Mouse (Mus musculus) erythroblast, adult 5-6 weeks (primary cell): ENCODE data around the gene Pald1. TPM values are rescaled to one million over a fixed set of nuclear protein-coding genes. Genes with fewer than 3 reads are reported as not detected.

ENCODE experiments used
- ATAC-seq: replicated peaks from 2 replicates; pipeline ENCODE4 v1.8.0; 2016; ENCODE audit warnings: moderate number of reproducible peaks, mild to moderate bottlenecking, moderate TSS enrichment, inconsistent platforms; ENCODE audit not compliant: poor library complexity, low FRiP score, severe bottlenecking
- total RNA-seq, 2 experiments: library from RNA; stranded (forward) in 1 of 2; stranded (reverse) in 1 of 2; fragments of 150-400 nt in 1 of 2; fragments of 200-764, 138-1000 nt in 1 of 2; gene quantifications; 2 replicates each; pipeline versions ENCODE4 v1.2.3 to v1.2.4; 2015 to 2017; ENCODE audit warnings: low replicate concordance in 2 of 2

Pald1 gene
- total RNA-seq, 2 experiments from 2014 or later = not detected

DNA sequence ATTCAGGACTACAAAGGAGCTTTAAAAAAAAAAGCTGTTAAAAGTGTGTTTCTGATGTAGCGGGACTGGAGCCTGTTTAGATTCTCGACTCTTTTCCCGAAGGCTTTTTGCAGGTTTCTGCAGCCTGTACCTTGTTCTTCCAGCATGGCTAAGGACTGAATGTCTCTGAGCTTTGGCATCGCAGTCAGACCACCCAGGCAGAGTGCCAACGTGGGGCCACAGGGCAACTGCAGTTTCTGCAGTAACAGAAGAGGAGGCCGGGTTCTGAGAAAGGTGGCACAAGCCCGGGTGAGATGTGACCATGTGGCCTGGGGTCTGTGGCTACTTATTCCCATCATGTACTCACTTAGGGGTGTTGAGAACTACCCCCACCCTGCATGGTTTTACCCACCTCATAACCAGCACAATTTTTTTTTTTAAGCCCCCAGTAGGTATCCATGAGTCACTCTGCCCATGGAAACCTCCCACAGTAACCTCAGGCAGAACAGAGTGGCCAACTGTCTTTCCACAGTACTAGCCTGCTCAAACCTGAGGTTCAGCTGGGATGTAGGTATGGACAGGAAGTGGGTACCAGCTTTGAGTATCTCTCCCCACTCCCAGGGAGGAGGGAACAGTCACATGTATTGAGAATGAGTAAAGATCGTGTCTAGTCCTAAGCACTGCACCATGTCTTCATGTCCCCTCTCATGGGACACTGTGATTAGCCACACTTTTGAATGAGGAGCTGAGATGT lies 86.5 kb downstream of the Pald1 start:
- no peak for ATAC-seq

- no peak for ATAC-seq
Measured at GRCm38 (mm10) chr10:61294242-61294641, 89.1 kb downstream of the Pald1 start.

- ATAC-seq = no peak
Measured at GRCm38 (mm10) chr10:61290479-61290878, 92.9 kb downstream of the Pald1 start.

DNA sequence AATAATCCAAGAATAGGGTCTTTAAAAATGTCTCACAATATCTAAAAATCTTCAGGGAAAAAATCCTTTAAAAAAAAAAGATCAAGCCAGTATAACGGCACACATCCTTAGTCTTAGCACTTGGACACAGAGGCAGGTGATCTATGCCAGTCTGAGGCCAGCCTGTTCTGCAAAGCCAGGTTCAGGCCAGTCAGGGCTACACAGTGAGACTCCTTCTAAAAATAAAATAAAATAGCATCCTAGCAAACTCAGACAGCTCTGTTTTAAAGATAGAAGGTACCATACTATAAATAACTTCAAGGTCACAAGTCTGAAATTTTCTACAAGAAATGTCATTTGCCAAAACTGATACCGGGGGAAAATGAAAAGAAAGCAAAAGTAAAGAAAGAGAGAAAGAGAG lies 93.3 kb downstream of the Pald1 start:
- ATAC-seq = no peak

DNA sequence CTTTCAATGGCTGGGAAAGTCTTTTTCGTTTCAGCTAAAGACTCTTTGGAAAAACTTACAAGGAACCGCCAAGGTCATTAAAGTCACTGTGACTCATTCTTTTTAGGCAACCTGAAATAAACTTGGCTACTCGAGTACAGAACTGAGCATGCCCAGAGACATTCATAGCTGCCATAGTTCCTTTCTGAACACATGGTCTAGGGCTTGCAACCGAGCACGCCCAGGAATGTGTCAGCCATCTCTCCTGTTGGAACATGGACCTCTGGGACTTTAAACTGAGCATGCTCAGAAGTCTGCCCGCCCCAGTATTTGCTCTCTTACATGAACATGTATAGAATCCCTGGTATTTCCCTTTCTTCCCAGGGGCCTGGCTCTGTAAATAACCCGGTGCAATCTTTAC lies 97.1 kb downstream of the Pald1 start:
- ATAC-seq = no peak

GRCm38 (mm10) chr10:61285271-61285670 lies 98.1 kb downstream of the Pald1 start:
- ATAC-seq = no peak

- no peak for ATAC-seq
Measured at GRCm38 (mm10) chr10:61284309-61284708, 99.0 kb downstream of the Pald1 start.

DNA sequence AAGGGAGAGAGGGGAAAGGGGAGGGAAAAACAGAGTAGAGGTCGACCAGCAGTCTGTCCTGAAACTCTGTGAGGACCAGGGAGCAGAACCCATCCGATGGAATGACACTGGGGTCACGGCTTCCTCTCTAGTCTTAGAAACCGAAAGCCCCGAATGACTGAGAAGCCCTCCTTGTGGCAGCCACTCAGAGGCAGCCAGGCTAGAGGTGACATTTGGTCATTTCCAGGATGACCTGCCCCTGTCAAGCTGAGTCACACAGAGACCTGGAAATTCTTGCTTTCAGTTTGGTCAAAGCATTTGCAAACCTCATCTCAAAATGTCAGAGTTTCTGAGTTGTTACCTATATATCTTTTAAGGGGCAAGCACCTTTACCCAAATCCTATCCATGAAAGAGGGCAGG lies 102.2 kb downstream of the Pald1 start:
- ATAC-seq = no peak

DNA sequence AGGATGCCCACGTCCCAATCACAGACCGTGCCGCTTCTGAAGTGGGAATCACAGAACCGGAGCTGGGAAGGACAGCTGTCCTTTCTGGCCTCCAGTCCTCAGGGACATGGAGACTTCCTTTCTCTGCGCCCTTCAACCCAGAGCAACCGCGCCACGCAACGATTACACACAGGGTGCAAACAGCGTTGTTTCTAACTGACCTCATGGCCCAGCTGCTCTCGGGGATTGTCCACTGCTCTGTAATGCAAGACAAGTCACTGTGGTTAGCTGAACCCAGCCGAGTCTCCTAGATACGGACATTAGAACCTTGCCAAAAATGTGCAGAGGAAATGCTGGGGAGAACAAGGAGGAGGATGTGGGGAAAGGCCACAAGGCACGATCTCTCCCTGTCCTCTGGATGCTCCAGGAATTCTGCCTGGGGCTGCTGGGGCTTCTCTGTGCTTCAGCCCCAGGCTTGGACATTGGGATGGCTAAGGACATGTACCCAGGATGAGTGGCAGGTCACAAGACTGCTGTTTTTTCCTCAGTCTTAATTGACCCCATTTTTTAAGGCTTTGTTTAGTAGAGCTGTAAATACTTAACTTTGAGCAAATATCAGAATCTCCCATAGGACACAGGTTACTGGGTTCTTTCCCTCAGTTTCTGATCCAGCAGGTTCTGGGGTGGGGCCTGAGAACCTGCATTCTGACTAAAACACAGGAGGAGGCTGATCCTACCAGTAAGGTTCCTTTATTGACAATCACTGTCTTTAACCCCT lies 105.2 kb downstream of the Pald1 start:
- no peak for ATAC-seq

DNA sequence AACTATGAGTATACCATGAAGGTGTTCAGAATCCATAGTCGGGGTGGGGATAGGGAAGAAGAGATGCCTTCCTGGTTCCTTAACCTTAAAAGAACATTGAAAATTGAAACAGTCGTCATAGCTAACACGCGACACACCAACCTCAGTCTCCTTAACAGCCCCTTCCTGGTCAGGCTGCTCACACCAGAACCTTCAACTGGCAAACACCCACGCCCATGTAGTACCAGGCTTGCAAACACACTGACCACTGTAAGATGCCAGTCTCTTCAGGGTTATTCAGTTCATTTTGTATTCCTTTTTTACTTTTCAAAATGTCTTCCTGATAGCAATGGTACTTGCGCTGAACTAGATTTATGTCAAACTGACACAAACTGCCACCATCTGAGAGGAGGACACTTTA lies 106.3 kb downstream of the Pald1 start:
- no peak for ATAC-seq

DNA sequence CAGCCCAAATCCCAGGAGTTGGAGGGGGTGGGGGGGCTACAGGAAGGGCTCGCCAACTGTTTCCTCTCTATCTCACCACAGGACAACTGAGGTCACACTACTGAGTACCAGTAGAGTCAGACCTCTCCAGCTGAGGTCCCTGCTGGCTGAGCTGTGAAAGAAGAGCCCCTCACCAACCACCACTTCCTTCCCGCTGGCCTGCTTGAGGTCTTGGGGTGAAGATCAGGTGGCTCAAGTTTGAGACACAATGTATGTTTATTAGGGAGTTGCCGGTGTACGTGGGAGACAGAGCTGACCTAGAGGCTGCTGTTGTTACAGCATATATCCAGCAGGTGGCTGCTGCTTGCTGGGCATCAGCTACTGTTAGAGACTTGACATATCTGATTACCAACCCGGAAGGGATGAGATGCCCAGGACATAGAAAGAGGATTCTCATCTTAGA lies 107.6 kb downstream of the Pald1 start:
- ATAC-seq = no peak

GRCm38 (mm10) chr10:61274532-61274931 lies 108.8 kb downstream of the Pald1 start:
- ATAC-seq = no peak

DNA sequence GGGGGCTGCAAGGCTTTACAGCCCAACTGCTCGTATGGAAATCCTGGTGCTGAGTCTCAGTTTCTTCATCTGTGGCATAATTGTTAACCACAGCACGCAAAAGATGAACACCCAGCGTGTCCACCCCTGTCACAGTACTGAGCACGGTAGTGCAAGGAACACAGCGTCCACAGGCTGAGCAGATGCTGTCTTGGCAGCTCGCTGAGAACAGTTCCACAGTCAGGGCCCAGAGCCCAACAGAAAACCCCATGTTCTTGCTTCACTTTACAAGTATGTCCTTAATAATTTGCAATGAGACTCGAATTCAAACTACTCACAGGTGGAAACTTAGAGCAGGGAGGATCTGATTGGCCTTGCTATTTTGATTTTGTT lies 109.5 kb downstream of the Pald1 start:
- no peak for ATAC-seq

DNA sequence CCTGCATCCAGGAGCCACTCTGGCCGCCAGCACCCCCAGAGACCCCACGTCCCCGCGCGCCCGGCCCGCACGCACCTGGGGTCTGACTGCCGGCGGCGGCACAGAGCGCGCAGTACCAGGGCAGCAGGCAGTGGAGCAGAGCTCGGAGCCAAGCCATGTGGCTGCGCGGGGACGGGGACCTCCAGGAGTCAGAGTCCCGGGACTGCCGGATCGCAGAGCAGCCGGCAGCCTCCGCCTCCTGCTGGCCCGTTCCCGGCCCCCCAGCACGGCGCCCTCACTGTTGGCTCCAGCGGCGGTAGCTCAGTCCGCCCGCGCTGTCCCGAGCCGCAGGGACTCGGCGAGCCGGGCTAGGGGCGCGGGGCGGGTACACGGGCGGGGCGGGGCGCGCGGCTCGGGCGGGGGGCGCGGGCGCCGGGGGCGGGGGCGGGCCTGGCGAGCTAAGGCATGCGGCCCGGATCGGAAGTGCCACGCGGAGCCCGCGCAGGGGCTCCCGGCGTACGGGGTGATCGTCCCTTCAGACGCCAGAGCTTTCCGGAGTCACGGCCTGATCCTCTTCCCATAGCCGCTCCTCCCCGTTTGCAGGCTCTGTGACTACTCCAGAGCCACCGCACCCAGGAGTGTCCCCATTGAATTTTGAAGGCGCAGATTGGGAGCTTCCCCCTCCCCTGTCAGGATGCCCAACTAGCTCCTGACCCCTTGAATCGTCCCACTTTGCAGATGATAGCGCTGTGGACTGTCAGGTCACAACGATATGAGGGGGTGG lies 110.1 kb downstream of the Pald1 start, which contains the start of gene Adamts14:
Gene Adamts14, minus strand, starts transcription at position 358 of the 763 bp plus-strand sequence.
- ATAC-seq = no peak

- no peak for ATAC-seq
Measured at GRCm38 (mm10) chr10:61272631-61273030, 110.7 kb downstream of the Pald1 start.

- ATAC-seq = no peak
Measured at GRCm38 (mm10) chr10:61272089-61272626, 111.2 kb downstream of the Pald1 start.
